Mouse (Mus musculus) limb, embryonic 10.5 days (tissue): ENCODE results near the gene Nfkb1. TPM values are rescaled to one million over a fixed set of nuclear protein-coding genes. Genes with fewer than 3 reads are reported as not detected.

Source experiments
- DNase-seq: peaks from one replicate; pipeline ENCODE4 v3.0.0-alpha.2; 2017; ENCODE audit warnings: low spot score
- H3K27ac ChIP-seq: fragments of 300-500 bp; sonication (generic); 2 replicates; pipeline ENCODE4 v1.5.1; 2016; ENCODE audit warnings: mild to moderate bottlenecking
- H3K27me3 ChIP-seq: fragments of 300-500 bp; sonication (generic); 2 replicates; pipeline ENCODE4 v1.6.1; 2016; ENCODE audit warnings: low read depth, mild to moderate bottlenecking; ENCODE audit not compliant: poor library complexity, severe bottlenecking
- H3K36me3 ChIP-seq: fragments of 300-500 bp; sonication (generic); 2 replicates; pipeline ENCODE4 v1.6.1; 2016; ENCODE audit warnings: mild to moderate bottlenecking, moderate library complexity
- H3K4me1 ChIP-seq: fragments of 300-500 bp; sonication (generic); 2 replicates; pipeline ENCODE4 v1.6.1; 2016
- H3K4me3 ChIP-seq: fragments of 300-500 bp; sonication (generic); 2 replicates; pipeline ENCODE4 v1.5.1; 2016; ENCODE audit warnings: mild to moderate bottlenecking, moderate library complexity
- H3K9me3 ChIP-seq: fragments of 300-500 bp; sonication (generic); replicated peaks from 2 replicates; pipeline ENCODE4 v1.6.1; 2016; ENCODE audit warnings: mild to moderate bottlenecking
- WGBS: fragments of 180-500 bp; shearing (Covaris S2); methylation state at CpG from one replicate; pipeline ENCODE4 v1.1.7; 2016; 5-methylcytosine and 5-hydroxymethylcytosine counted together
- polyA plus RNA-seq: library from polyadenylated mRNA; unstranded; fragments of >200 nt; fragmentation: Nextera tagmentation; extraction: Ambion mirVana; gene quantifications from 2 replicates; pipeline ENCODE4 v1.2.1, GENCODE M21; 2016

The Nfkb1 gene
- polyA plus RNA-seq, 1 experiment from 2014 or later = 12.0 TPM

DNA sequence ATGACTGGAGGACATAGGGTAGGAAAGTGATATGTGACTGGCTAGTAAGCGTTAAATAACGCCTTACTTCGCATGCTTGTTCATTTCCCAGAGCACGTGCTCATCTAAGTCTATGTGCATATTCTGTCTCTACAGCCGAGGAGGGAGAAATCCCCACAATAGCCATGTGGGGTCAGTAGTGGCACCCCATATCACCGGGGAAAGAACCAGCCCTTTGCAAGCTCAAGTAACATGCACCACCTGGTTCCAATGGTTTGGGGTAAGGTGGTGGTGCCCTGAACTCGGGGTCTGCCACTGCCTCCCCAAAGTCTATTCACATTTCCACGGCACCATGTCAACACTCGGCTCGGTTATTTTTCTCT is 60.3 kb downstream of the Nfkb1 start:
- Histone ChIP-seq H3K36me3 (peaks cover 26% of the 10 kb centered on the region), H3K27ac (no peak overlapping the region), H3K27me3 (no peaks in the 10 kb centered on the region), H3K4me3 (no peak overlapping the region), H3K4me1 (no peaks in the 10 kb centered on the region), H3K9me3 (no peaks in the 10 kb centered on the region)
- no peak for DNase-seq
- 69% methylated on average over 10 of the region's 10 CpGs for WGBS

DNA sequence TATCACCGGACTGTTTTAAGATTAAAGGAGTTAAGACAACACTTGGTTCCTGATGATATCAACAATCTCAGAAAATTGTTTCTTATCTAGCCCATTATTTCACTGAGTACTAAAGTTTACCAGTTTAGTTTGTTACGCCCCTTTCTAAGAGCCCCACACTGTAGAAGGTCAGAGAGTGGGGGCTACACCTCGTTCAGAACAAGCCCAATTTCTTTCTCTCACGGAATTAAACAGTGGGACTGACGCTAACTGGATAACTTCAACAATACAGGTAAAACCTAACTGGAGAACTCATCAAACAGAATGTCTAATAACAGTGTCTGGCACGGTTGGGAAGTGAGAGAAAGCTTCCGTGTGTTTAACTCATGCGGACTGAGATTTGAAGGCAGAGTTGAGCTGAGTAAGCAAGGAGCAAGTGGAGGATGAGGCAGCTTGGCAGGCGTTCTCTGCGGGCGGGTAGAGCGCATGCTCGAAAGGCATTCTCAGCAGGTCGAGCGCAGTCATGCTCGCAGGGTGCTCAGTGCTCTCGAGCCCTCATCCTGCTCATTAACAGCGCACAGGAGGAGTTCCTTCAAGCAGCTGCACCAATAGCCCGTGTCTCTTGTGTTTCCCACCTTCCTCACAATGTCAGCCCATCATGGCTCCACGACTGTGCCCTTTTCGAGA is 60.8 kb downstream of the Nfkb1 start:
- 80% methylated on average over 21 of the region's 21 CpGs for WGBS
- Histone ChIP-seq H3K9me3 (no peaks in the 10 kb centered on the region), H3K27me3 (no peaks in the 10 kb centered on the region), H3K27ac (no peak overlapping the region), H3K36me3 (peaks cover 26% of the 10 kb centered on the region), H3K4me1 (no peaks in the 10 kb centered on the region), H3K4me3 (no peak overlapping the region)
- DNase-seq = no peak

DNA sequence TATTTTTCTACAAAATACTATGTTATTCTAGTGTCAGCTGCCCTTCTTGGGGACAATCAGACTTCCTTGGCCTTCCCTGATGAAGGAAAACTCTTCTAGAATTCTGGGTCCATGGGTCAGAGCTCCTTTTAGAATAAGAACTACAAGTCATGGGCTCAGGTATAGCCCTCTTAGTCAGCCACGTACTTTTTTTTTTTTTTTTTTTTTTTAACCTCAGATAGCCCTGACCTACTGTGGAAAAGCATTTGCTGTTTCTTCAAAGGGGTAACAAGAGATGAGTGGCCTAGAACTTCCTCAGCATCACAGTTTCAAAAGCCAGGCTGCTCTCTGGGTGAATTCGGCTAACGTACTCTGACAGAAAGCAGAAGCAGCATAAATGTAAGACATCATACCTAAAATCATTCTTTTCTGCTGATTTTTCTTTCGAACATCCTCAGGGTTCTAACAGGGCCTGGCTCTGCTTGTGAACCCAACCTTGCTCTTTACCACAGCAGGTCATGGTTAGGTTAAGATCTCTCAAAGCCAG is 61.5 kb downstream of the Nfkb1 start:
- H3K9me3 ChIP-seq = no peaks in the 10 kb centered on the region
- H3K27ac ChIP-seq = no peak overlapping the region
- peaks cover 33% of the 10 kb centered on the region for H3K36me3 ChIP-seq
- H3K27me3 ChIP-seq = no peaks in the 10 kb centered on the region
- no peak overlapping the region for H3K4me3 ChIP-seq
- 89% methylated on average over 4 of the region's 4 CpGs for WGBS
- no peak for DNase-seq
- H3K4me1 ChIP-seq = no peaks in the 10 kb centered on the region

DNA sequence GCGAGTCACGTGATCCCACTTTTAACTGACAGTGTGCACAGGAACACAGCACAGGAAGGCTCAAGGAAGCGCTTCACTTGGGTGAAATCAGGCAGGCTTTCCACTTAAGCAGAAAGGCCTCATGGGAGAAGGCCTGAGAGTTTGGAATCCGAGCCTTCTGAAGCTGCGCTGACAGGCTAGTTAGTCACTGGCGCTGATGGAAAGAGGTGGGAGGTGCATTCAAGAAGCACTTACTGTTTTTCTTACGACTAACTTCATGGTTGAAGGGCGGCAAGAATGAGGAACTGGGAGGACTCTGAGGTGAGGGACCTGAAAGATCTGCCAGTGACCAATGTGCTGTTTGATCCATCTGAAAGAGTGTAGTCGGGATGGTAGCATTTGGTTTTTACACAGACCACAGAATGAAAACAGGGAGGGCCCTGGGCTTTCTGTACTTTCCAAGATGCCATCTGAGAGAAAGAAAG is 62.6 kb downstream of the Nfkb1 start:
- 82% methylated on average over 9 of the region's 9 CpGs for WGBS
- Histone ChIP-seq H3K4me1 (no peaks in the 10 kb centered on the region), H3K4me3 (no peak overlapping the region), H3K27ac (no peak overlapping the region), H3K36me3 (peaks cover 42% of the 10 kb centered on the region), H3K27me3 (no peaks in the 10 kb centered on the region), H3K9me3 (no peaks in the 10 kb centered on the region)
- no peak for DNase-seq

DNA sequence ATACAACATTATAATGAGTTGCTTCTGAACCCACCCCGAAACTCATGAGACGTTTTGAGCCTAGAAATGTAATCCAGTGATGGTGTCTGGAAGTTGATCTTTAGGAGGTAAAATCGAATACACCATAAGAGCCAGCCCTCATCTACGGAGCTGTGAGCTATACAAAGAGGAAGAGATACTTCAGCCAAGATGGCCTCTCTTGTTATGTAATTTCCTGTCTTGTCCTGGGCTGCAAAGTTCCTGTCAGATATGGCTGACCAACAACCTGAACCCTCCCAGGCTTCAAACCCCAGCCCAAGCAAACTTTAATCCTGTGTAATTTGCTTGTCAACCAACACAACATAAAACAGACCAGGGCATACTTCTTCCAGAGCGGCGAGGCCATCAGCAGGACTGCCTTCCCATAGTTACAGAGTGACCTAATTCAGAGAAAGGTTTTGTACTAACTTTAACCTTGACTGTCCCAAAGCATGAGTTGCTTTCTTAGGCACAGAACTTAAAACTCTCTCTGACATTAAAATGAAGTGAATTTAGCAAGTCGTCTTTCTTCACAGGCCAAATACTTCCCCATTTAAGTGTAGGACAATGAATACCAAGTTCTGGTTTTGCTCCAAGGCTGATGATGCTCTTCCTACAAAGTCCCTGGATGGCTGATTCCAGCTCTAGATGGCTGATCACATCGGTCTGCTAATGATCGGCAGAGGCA is 63.2 kb downstream of the Nfkb1 start:
- Histone ChIP-seq H3K36me3 (peaks cover 45% of the 10 kb centered on the region), H3K4me3 (no peak overlapping the region), H3K27ac (no peak overlapping the region), H3K27me3 (no peaks in the 10 kb centered on the region), H3K4me1 (no peaks in the 10 kb centered on the region), H3K9me3 (no peaks in the 10 kb centered on the region)
- 88% methylated on average over 9 of the region's 9 CpGs for WGBS
- DNase-seq = no peak

DNA sequence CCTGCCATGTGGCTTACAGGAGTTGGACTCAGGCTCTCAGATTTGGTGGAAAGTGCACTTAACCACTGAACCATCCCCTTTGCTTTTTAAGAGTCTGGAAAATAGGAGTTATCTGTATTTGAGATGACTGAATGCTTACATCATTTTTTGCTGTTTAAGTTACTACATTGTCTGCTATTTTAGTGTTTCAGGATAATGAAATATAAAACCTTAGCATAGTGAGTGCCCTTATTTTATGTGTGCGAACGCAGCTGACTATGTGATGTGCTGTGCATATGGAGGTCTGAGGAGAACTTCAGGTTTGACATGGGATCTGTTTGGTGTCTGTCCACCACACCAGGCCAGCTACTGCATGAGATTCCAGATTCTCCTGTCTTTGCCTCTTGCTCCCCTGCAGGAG is 66.1 kb downstream of the Nfkb1 start:
- no peak for DNase-seq
- Histone ChIP-seq H3K4me1 (no peaks in the 10 kb centered on the region), H3K4me3 (no peak overlapping the region), H3K27ac (no peak overlapping the region), H3K36me3 (peaks cover 39% of the 10 kb centered on the region), H3K27me3 (no peaks in the 10 kb centered on the region), H3K9me3 (no peaks in the 10 kb centered on the region)
- 95% methylated on average over 2 of the region's 2 CpGs for WGBS

DNA sequence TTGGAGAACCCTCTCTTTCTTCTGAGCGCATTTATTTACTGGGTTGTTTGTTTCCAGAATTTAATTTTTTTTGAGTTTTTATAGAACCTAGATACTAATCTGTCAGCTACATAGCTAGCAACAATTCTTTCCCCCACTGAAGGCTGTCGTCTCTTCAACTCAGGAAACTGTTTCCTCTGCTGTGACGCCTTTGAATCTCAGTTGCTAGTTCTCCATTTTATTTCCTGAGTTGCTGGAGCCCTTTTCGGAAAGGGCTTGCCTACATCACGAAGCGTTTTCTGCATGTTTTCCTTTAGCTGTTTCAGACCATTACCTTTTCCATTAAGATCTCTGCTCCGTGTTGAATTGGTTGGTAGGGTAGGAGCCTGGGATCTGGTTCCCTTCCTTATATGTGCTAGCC is 74.6 kb downstream of the Nfkb1 start:
- 89% methylated on average over 7 of the region's 7 CpGs for WGBS
- Histone ChIP-seq H3K27ac (no peak overlapping the region), H3K9me3 (no peaks in the 10 kb centered on the region), H3K4me3 (no peak overlapping the region), H3K4me1 (no peaks in the 10 kb centered on the region), H3K36me3 (peaks cover 65% of the 10 kb centered on the region), H3K27me3 (no peaks in the 10 kb centered on the region)
- no peak for DNase-seq

DNA sequence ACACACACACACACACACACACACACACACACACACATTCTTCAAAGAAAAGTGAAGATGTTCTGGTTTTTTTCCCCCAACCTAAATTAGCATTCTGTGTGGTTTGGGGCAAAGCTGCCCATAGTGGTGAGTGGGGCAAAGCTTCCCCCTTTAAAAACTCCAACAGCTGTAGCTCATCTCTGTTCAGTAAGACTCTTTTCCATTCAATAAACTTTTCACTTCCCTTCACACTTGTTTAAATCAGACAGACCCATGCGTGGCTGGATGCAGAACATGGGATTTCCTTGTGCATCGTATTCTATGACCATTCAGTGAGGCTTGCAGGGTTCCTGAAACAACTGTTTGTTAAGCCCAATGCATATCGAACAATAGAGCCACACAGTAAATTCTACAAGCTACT is 77.0 kb downstream of the Nfkb1 start:
- H3K4me3 ChIP-seq = no peak overlapping the region
- H3K36me3 ChIP-seq = peaks cover 82% of the 10 kb centered on the region
- no peak overlapping the region for H3K27ac ChIP-seq
- H3K9me3 ChIP-seq = no peaks in the 10 kb centered on the region
- no peaks in the 10 kb centered on the region for H3K4me1 ChIP-seq
- H3K27me3 ChIP-seq = no peaks in the 10 kb centered on the region
- no peak for DNase-seq
- WGBS = 94% methylated on average over 3 of the region's 3 CpGs

DNA sequence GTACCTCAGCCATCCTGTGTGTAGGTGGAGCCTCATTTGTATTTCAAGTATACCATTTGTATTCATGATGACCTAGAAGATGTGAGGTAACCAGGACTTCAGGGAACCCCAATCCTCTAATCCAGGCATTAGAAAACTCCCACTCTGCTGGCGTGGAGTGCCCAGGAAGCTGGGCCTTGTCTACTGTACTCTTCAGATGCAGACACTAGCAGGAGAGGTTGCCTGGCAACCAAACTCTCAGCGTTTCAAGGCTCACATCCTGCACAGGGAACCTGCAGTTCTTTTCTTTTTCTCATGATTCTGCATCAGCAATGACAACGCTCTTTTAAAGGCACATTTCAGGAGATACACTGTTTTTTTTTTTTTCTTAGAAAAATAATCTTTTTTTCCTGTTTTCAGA is 81.1 kb downstream of the Nfkb1 start:
- H3K27ac ChIP-seq = no peak overlapping the region
- DNase-seq = no peak
- peaks cover 71% of the 10 kb centered on the region for H3K36me3 ChIP-seq
- H3K4me1 ChIP-seq = no peaks in the 10 kb centered on the region
- no peaks in the 10 kb centered on the region for H3K9me3 ChIP-seq
- no peak overlapping the region for H3K4me3 ChIP-seq
- no peaks in the 10 kb centered on the region for H3K27me3 ChIP-seq
- 83% methylated on average over 3 of the region's 3 CpGs for WGBS

DNA sequence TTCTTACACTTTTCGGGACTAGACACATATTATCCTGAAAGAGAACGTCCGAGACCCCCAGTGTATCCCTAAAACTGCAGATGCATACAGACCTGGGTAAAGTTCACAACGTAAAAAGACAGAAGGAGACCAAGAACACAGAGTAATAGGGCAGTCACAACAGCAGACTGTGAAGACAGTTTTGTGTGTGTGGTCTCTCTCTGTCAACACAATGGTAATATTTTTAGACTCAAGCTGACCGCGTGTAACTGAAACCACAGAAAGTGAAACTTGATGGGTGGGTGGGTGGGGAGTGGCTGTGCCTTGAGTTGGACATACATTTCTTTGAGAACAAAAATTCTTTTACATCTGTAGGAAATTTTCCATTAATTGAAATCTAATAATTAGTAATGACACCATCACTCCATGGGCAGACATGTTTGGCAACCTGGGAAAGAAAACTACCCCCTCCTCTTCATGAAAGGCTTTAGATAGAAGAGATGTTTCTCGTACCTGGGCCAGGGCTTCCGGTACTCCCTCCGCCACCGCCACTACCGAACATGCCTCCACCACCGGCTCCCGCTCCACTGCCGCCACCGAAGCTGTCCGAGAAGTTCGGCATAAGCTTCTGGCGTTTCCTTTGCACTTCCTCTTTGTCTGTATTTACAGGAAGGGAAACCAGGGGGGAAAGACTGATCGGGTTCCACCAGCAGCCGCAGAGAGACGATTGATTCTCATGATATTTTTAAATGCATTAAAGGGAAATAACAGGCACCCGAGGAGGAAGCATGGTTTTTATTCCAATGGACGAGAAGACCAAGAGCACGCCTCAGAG is 83.5 kb downstream of the Nfkb1 start:
- Histone ChIP-seq H3K27ac (no peak overlapping the region; the same call in 1 of the 2 replicates), H3K27me3 (no peaks in the 10 kb centered on the region), H3K9me3 (no peaks in the 10 kb centered on the region), H3K36me3 (peaks cover 72% of the 10 kb centered on the region), H3K4me1 (no peaks in the 10 kb centered on the region), H3K4me3 (no peak overlapping the region)
- WGBS = 93% methylated on average over 24 of the region's 24 CpGs
- DNase-seq = no peak

DNA sequence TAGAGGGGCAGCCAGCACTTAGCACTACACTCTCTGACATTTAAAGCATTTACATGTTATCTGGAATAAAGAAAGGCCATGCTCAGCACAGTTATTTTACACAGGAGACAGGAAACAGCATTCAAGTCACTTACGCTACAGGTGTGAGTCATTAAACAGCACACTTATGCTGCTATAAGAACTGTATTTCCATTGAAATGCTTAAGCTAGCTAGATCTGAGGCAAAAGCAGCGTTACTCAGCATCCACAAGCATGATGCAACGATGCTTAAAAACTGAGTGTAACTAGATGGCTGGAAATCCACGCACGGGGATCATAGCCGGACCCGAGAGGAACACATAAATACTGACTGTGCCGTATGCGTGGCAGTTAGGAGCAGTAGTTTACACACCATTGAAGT is 84.3 kb downstream of the Nfkb1 start:
- DNase-seq = no peak
- H3K9me3 ChIP-seq = no peaks in the 10 kb centered on the region
- H3K4me1 ChIP-seq = no peaks in the 10 kb centered on the region
- H3K36me3 ChIP-seq = peaks cover 73% of the 10 kb centered on the region
- H3K27ac ChIP-seq = no peak overlapping the region
- H3K27me3 ChIP-seq = no peaks in the 10 kb centered on the region
- no peak overlapping the region for H3K4me3 ChIP-seq
- WGBS = 94% methylated on average over 9 of the region's 9 CpGs

DNA sequence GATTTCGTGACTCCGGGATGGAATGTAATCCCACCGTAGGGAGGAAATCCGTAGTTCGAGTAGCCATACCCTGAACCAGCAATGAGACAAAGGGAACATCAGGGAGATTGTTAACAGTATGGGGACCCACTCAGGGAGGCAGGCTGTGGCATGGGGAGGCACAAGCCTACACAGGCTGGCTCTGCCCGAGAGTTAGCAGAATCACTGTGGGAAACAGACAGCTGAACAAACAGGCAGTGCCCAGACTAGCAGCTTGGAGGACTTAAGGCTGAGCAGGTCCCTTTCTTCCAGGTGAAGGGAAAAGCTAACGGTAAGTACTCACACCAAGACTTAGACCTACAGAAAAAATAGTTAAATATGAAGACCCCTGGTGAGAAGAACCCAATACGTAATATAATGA is 84.8 kb downstream of the Nfkb1 start:
- no peaks in the 10 kb centered on the region for H3K9me3 ChIP-seq
- H3K27me3 ChIP-seq = no peaks in the 10 kb centered on the region
- DNase-seq = no peak
- no peak overlapping the region for H3K27ac ChIP-seq
- H3K4me1 ChIP-seq = no peaks in the 10 kb centered on the region
- H3K4me3 ChIP-seq = no peak overlapping the region
- 95% methylated on average over 8 of the region's 8 CpGs for WGBS
- H3K36me3 ChIP-seq = peaks cover 72% of the 10 kb centered on the region

DNA sequence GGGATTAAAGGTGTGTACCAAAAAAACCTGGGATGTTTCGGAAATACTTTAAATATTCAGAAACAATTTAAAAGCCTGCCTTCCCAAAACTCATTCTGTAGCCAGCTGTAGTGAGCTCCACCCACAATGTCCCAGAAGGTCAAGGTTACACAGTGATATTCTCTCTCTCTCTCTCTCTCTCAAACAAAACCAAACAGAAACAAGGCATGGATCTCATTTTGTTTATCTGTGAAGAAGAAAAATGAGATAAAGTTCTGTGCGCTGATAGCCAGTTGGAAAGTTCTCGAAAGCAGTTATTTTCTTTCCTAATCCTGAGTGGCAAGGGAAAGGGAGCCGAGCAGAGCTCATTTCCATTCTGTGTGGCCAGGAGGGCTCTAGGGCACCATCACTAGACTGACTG is 85.9 kb downstream of the Nfkb1 start:
- Histone ChIP-seq H3K9me3 (no peaks in the 10 kb centered on the region), H3K27me3 (no peaks in the 10 kb centered on the region), H3K4me3 (no peak overlapping the region), H3K4me1 (no peaks in the 10 kb centered on the region), H3K36me3 (peaks cover 71% of the 10 kb centered on the region), H3K27ac (no peak overlapping the region)
- no peak for DNase-seq
- 91% methylated on average over 4 of the region's 4 CpGs for WGBS
